Mouse (Mus musculus) heart, postnatal 14 days (tissue): ENCODE measurements around the gene Hist1h2bh. TPM values are rescaled to one million over a fixed set of nuclear protein-coding genes. Genes with fewer than 3 reads are reported as not detected.
"Not testable (repeated sequence)": the region's sequence is repeated elsewhere in the genome, so short reads cannot be mapped to it uniquely, and the experiment has no call there.

ENCODE experiments used
- DNase-seq, 2 experiments: peaks; one replicate each; pipeline ENCODE4 v3.0.0; 2021 to 2022
- intact Hi-C: fragments of 180-260 bp; cut with DNase I; formaldehyde crosslinking; loops from one replicate; pipeline ENCODE4 v1.15.1; 2025
- long read RNA-seq, 2 experiments: library from polyadenylated mRNA; stranded (forward); transcript quantifications; one replicate each; pipeline ENCODE4 v2.0.0; 2021
- total RNA-seq, 2 experiments: library from RNA; stranded (reverse); gene quantifications; 2 replicates each; pipeline ENCODE4 v1.2.3; 2021

Hist1h2bh gene
- total RNA-seq = 1 to 10 TPM; 3.7 to 7.4 TPM
- long read RNA-seq, experiment 1, partial matches to known transcripts = 0 of 1 reads
- long read RNA-seq, experiment 1, other reads (novel, unspliced or antisense) = 0 of 1 reads
- long read RNA-seq, experiment 2 = 0 reads

GRCm38 (mm10) chr13:23542999-23543607 lies at the start of gene Hist1h2bh:
TSS of gene Hist1h2bh (minus strand) at chr13:23543392.
- intact Hi-C loops = loop anchor here (5.0 kb wide), 1 partner anchor 154 kb away; the partner anchor contains the start of genes Hist1h1t and Hist1h4c
- DNase-seq = peak; percentile 40 to 58

- intact Hi-C loops = loop anchor here (10.0 kb wide), 1 partner anchor 1548 kb away; the partner anchor contains the start of genes Hist1h2ag, Hist1h2bj and Hist1h4i
Observed at GRCm38 (mm10) chr13:23592614-23593013, 49.4 kb upstream of the Hist1h2bh start.

GRCm38 (mm10) chr13:23591886-23592285 lies 48.7 kb upstream of the Hist1h2bh start:
- DNase-seq = not testable (repeated sequence)
- intact Hi-C loops = loop anchor here (10.0 kb wide), 1 partner anchor 1547 kb away; the partner anchor contains the start of genes Hist1h2ag, Hist1h2bj and Hist1h4i

More at GRCm38 (mm10) chr13:23592614-23593013, 49.4 kb upstream of the Hist1h2bh start:
- no peak for DNase-seq

- DNase-seq = no peak
- intact Hi-C loops = loop anchor here (10.0 kb wide), 1 partner anchor 1546 kb away; the partner anchor contains the start of genes Hist1h2ag, Hist1h2bj and Hist1h4i
Observed at GRCm38 (mm10) chr13:23591206-23591605, 48.0 kb upstream of the Hist1h2bh start.

GRCm38 (mm10) chr13:23586940-23587225 lies 43.7 kb upstream of the Hist1h2bh start:
- intact Hi-C loops = loop anchor here (5.0 to 10.0 kb wide), 2 partner anchors 35 to 1832 kb away; partner anchors contain the start of genes Hist1h1e, Hist1h2ak, Hist1h2be and Hist1h2bn
- DNase-seq = no peak

GRCm38 (mm10) chr13:23586099-23586939 lies 43.1 kb upstream of the Hist1h2bh start:
- intact Hi-C loops = loop anchor here (5.0 to 10.0 kb wide), 2 partner anchors 36 to 1832 kb away; partner anchors contain the start of genes Hist1h1e, Hist1h2ak, Hist1h2be and Hist1h2bn

GRCm38 (mm10) chr13:23585442-23586098 lies 42.4 kb upstream of the Hist1h2bh start:
- intact Hi-C loops = loop anchor here (5.0 to 10.0 kb wide), 2 partner anchors 37 to 1831 kb away; partner anchors contain the start of genes Hist1h1e, Hist1h2ak, Hist1h2be and Hist1h2bn

More at GRCm38 (mm10) chr13:23586099-23586939, 43.1 kb upstream of the Hist1h2bh start:
- no peak for DNase-seq

GRCm38 (mm10) chr13:23585029-23585441 lies 41.8 kb upstream of the Hist1h2bh start:
- DNase-seq = peak; percentile 65 to 79
- intact Hi-C loops = loop anchor here (5.0 to 10.0 kb wide), 2 partner anchors 37 to 1830 kb away; partner anchors contain the start of genes Hist1h1e, Hist1h2ak, Hist1h2be and Hist1h2bn

More at GRCm38 (mm10) chr13:23585442-23586098, 42.4 kb upstream of the Hist1h2bh start:
- peak; percentile 62 to 67 for DNase-seq

GRCm38 (mm10) chr13:23584331-23584730 lies 41.1 kb upstream of the Hist1h2bh start:
- DNase-seq = no peak

GRCm38 (mm10) chr13:23583387-23584068 lies 40.3 kb upstream of the Hist1h2bh start:
- intact Hi-C loops = loop anchor here (5.0 to 10.0 kb wide), 4 partner anchors 51 to 1829 kb away; partner anchors contain the start of genes Hist1h1c, Hist1h1t, Hist1h2af and Hist1h2ak
- no peak for DNase-seq

More at GRCm38 (mm10) chr13:23584331-23584730, 41.1 kb upstream of the Hist1h2bh start:
- intact Hi-C loops = loop anchor here (5.0 to 10.0 kb wide), 4 partner anchors 52 to 1830 kb away; partner anchors contain the start of genes Hist1h1c, Hist1h1t, Hist1h2af and Hist1h2ak

GRCm38 (mm10) chr13:23582219-23583056 lies 39.2 kb upstream of the Hist1h2bh start:
- DNase-seq = no peak
- intact Hi-C loops = loop anchor here (5.0 to 10.0 kb wide), 4 partner anchors 50 to 1828 kb away; partner anchors contain the start of genes Hist1h1c, Hist1h1t, Hist1h2af and Hist1h2ak

GRCm38 (mm10) chr13:23581408-23582218 lies 38.4 kb upstream of the Hist1h2bh start, which contains the start of gene Hist1h4d:
TSS of gene Hist1h4d (plus strand) at chr13:23581598.
- intact Hi-C loops = loop anchor here (5.0 to 10.0 kb wide), 4 partner anchors 49 to 1827 kb away; partner anchors contain the start of genes Hist1h1c, Hist1h1t, Hist1h2af and Hist1h2ak
- peak; percentile 91 to 98 for DNase-seq

GRCm38 (mm10) chr13:23577835-23578234 lies 34.6 kb upstream of the Hist1h2bh start:
- intact Hi-C loops = no loop called here
- DNase-seq = no peak

- intact Hi-C loops = no loop called here
- no peak for DNase-seq
Observed at GRCm38 (mm10) chr13:23576906-23577639, 33.9 kb upstream of the Hist1h2bh start.

GRCm38 (mm10) chr13:23576351-23576881 lies 33.2 kb upstream of the Hist1h2bh start:
- no peak for DNase-seq
- intact Hi-C loops = no loop called here

- intact Hi-C loops, DNase-seq: not testable (repeated sequence)
Observed at GRCm38 (mm10) chr13:23575864-23576313, 32.7 kb upstream of the Hist1h2bh start.
